Mouse (Mus musculus) embryo, embryonic 10.5 days (tissue): ENCODE results near the gene Gm17409.

Source experiments
- DNase-seq: peaks from one replicate; pipeline ENCODE4 v3.0.0-alpha.2; 2015; ENCODE audit warnings: low spot score

Gm17409 gene

GRCm38 (mm10) chr2:58469816-58470215 lies at the start of gene Gm17409:
Gene Gm17409 (plus strand): TSS chr2:58470116.
- DNase-seq: no peak

- DNase-seq: no peak
Measured at GRCm38 (mm10) chr2:58423319-58423718, 46.6 kb upstream of the Gm17409 start.

GRCm38 (mm10) chr2:58425436-58426004 lies 44.4 kb upstream of the Gm17409 start:
- no peak for DNase-seq

GRCm38 (mm10) chr2:58432211-58432610 lies 37.7 kb upstream of the Gm17409 start:
- DNase-seq: no peak

- DNase-seq: no peak
Measured at GRCm38 (mm10) chr2:58433317-58433716, 36.6 kb upstream of the Gm17409 start.

- no peak for DNase-seq
Measured at GRCm38 (mm10) chr2:58434438-58434837, 35.5 kb upstream of the Gm17409 start.

GRCm38 (mm10) chr2:58435507-58435906 lies 34.4 kb upstream of the Gm17409 start:
- DNase-seq: no peak

- DNase-seq: no peak
Measured at GRCm38 (mm10) chr2:58436911-58437310, 33.0 kb upstream of the Gm17409 start.

- DNase-seq: no peak
Measured at GRCm38 (mm10) chr2:58443163-58443562, 26.8 kb upstream of the Gm17409 start.

- no peak for DNase-seq
Measured at GRCm38 (mm10) chr2:58447001-58447400, 22.9 kb upstream of the Gm17409 start.

GRCm38 (mm10) chr2:58454095-58454865 lies 15.6 kb upstream of the Gm17409 start:
- DNase-seq: no peak

GRCm38 (mm10) chr2:58456843-58457487 lies 13.0 kb upstream of the Gm17409 start:
- no peak for DNase-seq

GRCm38 (mm10) chr2:58457488-58457865 lies 12.4 kb upstream of the Gm17409 start:
- DNase-seq: no peak

- peak; percentile 19 for DNase-seq
Measured at GRCm38 (mm10) chr2:58458820-58459371, 11.0 kb upstream of the Gm17409 start.

- no peak for DNase-seq
Measured at GRCm38 (mm10) chr2:58470290-58470689, 374 bp downstream of the Gm17409 start.

GRCm38 (mm10) chr2:58475578-58475977 lies 5.7 kb downstream of the Gm17409 start:
- no peak for DNase-seq

GRCm38 (mm10) chr2:58476956-58477715 lies 7.2 kb downstream of the Gm17409 start:
- peak; percentile 89 for DNase-seq

- no peak for DNase-seq
Measured at GRCm38 (mm10) chr2:58478144-58478543, 8.2 kb downstream of the Gm17409 start.

GRCm38 (mm10) chr2:58479536-58479935 lies 9.6 kb downstream of the Gm17409 start:
- DNase-seq: no peak

GRCm38 (mm10) chr2:58480764-58481163 lies 10.8 kb downstream of the Gm17409 start:
- DNase-seq: no peak

- no peak for DNase-seq
Measured at GRCm38 (mm10) chr2:58481450-58482100, 11.7 kb downstream of the Gm17409 start.
